In genomic region chr11:89363981-89364380, GRCm38 (mm10) we compare ENCODE assay signal across 20 mouse cellular contexts.
DNase-seq lines count a peak whose midpoint lies in the region; ATAC-seq lines count a peak whose summit lies in the region.
"Had no signal": no experiment of that assay in that cellular context is flagged by ENCODE, and none has a peak within 500 bp of the region (broad histone marks: within the 10 kb centered on the region; RNA-seq: fewer than 3 reads in every experiment).

No protein-coding gene starts in this region.

- peak; percentile 23 to 24 for DNase-seq in cerebellum, postnatal 10 days
- no peak for DNase-seq in cerebellum, adult 8-10 months
- DNase-seq in heart, adult 11 months = peak; percentile 71
- DNase-seq in heart, postnatal 36 days = no peak
- peak; percentile 56 for DNase-seq in heart, embryonic 10.5 days (ENCODE audit: low spot score)
- DNase-seq: adrenal gland, adult 2 months; adrenal gland, adult 8-10 months; adrenal gland, postnatal 10 days; adrenal gland, postnatal 14 days; adrenal gland, postnatal 25 days; adrenal gland, postnatal 36 days; B cell, adult 2 months; cerebellum, adult 11 months; cerebellum, adult 11-12 months; cerebellum, adult 18-20 months had no signal

- H3K4me3 ChIP-seq in heart, embryonic 10.5 days = no peak overlapping the region
- H3K4me3 ChIP-seq in heart, embryonic 11.5 days (ENCODE audit: low read depth, low read length) = no peak overlapping the region

- H3K36me3 ChIP-seq in heart, embryonic 10.5 days = no peaks in the 10 kb centered on the region
- no peaks in the 10 kb centered on the region for H3K36me3 ChIP-seq in heart, embryonic 11.5 days (ENCODE audit: control insufficient read depth, insufficient read depth, low read length)
- H3K36me3 ChIP-seq: G1E had no signal

- H3K9ac ChIP-seq in heart, embryonic 11.5 days (ENCODE audit: low read depth, low read length) = no peak overlapping the region

- no peak overlapping the region for H3K4me2 ChIP-seq in heart, embryonic 11.5 days

- H3K4me1 ChIP-seq in heart, embryonic 10.5 days = peaks cover 13% of the 10 kb centered on the region
- peaks cover 11% of the 10 kb centered on the region for H3K4me1 ChIP-seq in heart, embryonic 11.5 days (ENCODE audit: control insufficient read depth, insufficient read depth, low read length)

- no peak for ATAC-seq in heart, embryonic 11.5 days (replicated peaks; ENCODE audit: insufficient number of reproducible peaks, low FRiP score, low TSS enrichment)
- ATAC-seq: activated CD4-positive, CD25-positive, alpha-beta regulatory T cell, adult 4 months; CD4-positive, CD25-positive, alpha-beta regulatory T cell, adult 4 months; Patski had no signal

- intact Hi-C loops in heart, postnatal 36 days (cut with DNase I) = no loop called here

- H3K27me3 ChIP-seq in heart, embryonic 10.5 days (ENCODE audit: insufficient read depth, poor library complexity, severe bottlenecking) = no peaks in the 10 kb centered on the region
- H3K27me3 ChIP-seq in heart, embryonic 11.5 days (ENCODE audit: control insufficient read depth, insufficient read depth, low read length) = no peaks in the 10 kb centered on the region
- H3K27me3 ChIP-seq: Patski had no signal

- 88% methylated on average over 3 of the region's 3 CpGs for WGBS in heart, embryonic 10.5 days
- WGBS in heart, embryonic 11.5 days (ENCODE audit: insufficient replicate concordance) = 77% methylated on average over 3 of the region's 3 CpGs

- no peaks in the 10 kb centered on the region for H3K9me3 ChIP-seq in heart, embryonic 10.5 days
- H3K9me3 ChIP-seq in heart, embryonic 11.5 days (replicated peaks; ENCODE audit: control insufficient read depth, low read length) = no peaks in the 10 kb centered on the region

- H3K27ac ChIP-seq in heart, embryonic 10.5 days = no peak overlapping the region
- H3K27ac ChIP-seq in heart, embryonic 11.5 days (ENCODE audit: low read depth, low read length) = no peak overlapping the region

Comparison
In these comparisons a context has a peak if more than half of its experiments do, and no peak if none do; other contexts are left out.
1. DNase-seq: peak in cerebellum, postnatal 10 days (2 of 2), heart, adult 11 months (single experiment) and heart, embryonic 10.5 days (single experiment); none in cerebellum, adult 8-10 months (single experiment) and heart, postnatal 36 days (0 of 2).